Mouse (Mus musculus) myocyte (in vitro differentiated cells): ENCODE measurements around the gene Rpp14.

Source experiments
- CEBPB ChIP-seq: IDR thresholded peaks from 2 replicates; pipeline ENCODE4 v1.6.1; 2011; ENCODE audit warnings: mild to moderate bottlenecking, moderate library complexity; ENCODE audit not compliant: poor library complexity, insufficient read depth, severe bottlenecking
- E2F4 ChIP-seq: IDR thresholded peaks from one replicate; pipeline ENCODE4 v1.6.1; 2011; ENCODE audit warnings: mild to moderate bottlenecking, control low read depth, moderate library complexity; ENCODE audit not compliant: insufficient read depth
- MAX ChIP-seq: IDR thresholded peaks from one replicate; pipeline ENCODE4 v1.6.1; 2011; ENCODE audit warnings: low read depth, mild to moderate bottlenecking, control low read depth
- MYOD1 ChIP-seq, 3 experiments: IDR thresholded peaks; one replicate each; pipeline ENCODE4 v1.6.1; 2011; ENCODE audit warnings: control low read depth in 2 of 3, low read depth in 2 of 3, mild to moderate bottlenecking in 2 of 3, moderate library complexity in 1 of 3; ENCODE audit not compliant: insufficient read length in 2 of 3, control insufficient read depth in 1 of 3
- MYOG ChIP-seq, 3 experiments: IDR thresholded peaks; one replicate each; pipeline ENCODE4 v1.6.1; 2011; ENCODE audit warnings: control low read depth in 2 of 3, low read depth in 2 of 3, mild to moderate bottlenecking in 2 of 3; ENCODE audit not compliant: insufficient read length in 2 of 3, control insufficient read depth in 1 of 3, insufficient read depth in 1 of 3
- POLR2A ChIP-seq: IDR thresholded peaks from one replicate; pipeline ENCODE4 v1.6.1; 2011; ENCODE audit warnings: low read depth, mild to moderate bottlenecking, control low read depth, moderate library complexity; ENCODE audit not compliant: insufficient read length
- POLR2AphosphoS2 ChIP-seq: IDR thresholded peaks from one replicate; pipeline ENCODE4 v1.6.1; 2011; ENCODE audit warnings: low read depth, control low read depth; ENCODE audit not compliant: insufficient read length
- REST ChIP-seq: IDR thresholded peaks from one replicate; pipeline ENCODE4 v1.6.1; 2011; ENCODE audit warnings: mild to moderate bottlenecking, control low read depth, moderate library complexity; ENCODE audit not compliant: insufficient read depth, insufficient read length
- SRF ChIP-seq: IDR thresholded peaks from one replicate; pipeline ENCODE4 v1.6.1; 2011; ENCODE audit warnings: low read depth; ENCODE audit not compliant: control insufficient read depth, insufficient read length
- TCF12 ChIP-seq: IDR thresholded peaks from one replicate; pipeline ENCODE4 v1.6.1; 2011; ENCODE audit warnings: mild to moderate bottlenecking, control low read depth; ENCODE audit not compliant: poor library complexity, insufficient read depth, severe bottlenecking
- TCF3 ChIP-seq: IDR thresholded peaks from one replicate; pipeline ENCODE4 v1.6.1; 2011; ENCODE audit warnings: low read depth, control low read depth; ENCODE audit not compliant: insufficient read length
- USF1 ChIP-seq: IDR thresholded peaks from one replicate; pipeline ENCODE4 v1.6.1; 2011; ENCODE audit warnings: low read depth, mild to moderate bottlenecking, control low read depth, moderate library complexity

DNA sequence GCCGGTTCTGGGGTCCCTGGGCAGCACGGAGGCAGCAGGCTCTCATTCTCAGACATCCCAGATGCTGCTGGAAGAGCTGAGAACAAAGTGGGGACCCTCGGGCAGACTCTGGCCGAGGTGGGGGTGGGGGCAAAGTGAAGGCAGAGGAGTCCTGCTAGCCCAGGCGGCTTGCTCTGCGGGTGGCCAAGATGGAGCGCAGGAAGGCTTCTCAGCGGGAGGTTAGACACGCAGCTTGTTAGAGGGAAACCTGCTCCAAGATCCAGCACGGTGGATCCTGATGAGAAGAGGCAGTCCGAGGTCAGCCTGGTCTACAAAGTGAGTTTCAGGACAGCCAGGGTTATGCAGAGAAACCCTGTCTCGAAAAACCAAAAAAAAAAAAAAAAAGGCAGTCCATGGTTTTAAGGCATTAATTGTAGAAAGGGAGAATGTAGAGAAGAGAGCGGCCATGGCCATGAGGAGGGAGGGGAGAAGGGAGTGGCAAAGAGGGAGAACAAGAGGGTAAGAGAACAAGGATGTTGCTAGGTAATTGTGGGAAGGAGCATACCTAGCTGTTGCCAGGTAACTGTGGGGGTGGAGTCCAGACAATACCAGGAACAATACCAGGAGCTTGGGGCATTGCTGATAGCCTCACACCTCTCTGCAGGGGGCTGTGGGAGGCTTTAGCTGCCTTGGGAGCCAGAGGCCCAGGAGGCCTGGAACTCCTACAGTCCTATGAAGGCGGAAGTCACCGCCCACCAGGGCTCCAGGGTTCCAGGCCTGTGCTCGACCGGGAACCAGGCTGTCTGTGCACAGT, 25.7 kb upstream of the Rpp14 start:
- TF ChIP-seq E2F4 (no peak), POLR2A (no peak), MYOD1 (IDR thresholded peaks at IDR 0.05; ENCODE audit: control insufficient read depth in 1 of 3, insufficient read length in 2 of 3, low read depth in 2 of 3) (no peak), SRF (no peak), CEBPB (no peak), MYOG (IDR thresholded peaks at IDR 0.05; ENCODE audit: control insufficient read depth in 1 of 3, insufficient read depth in 1 of 3, insufficient read length in 2 of 3, low read depth in 2 of 3) (no peak), TCF12 (no peak), REST (no peak), MAX (no peak), USF1 (no peak), POLR2AphosphoS2 (no peak), TCF3 (no peak)
